ENCODE assay signal across 8 mouse cellular contexts in genomic region chr4:43561997-43562768, GRCm38 (mm10). TPM values are rescaled to one million over a fixed set of nuclear protein-coding genes. Genes with fewer than 3 reads are reported as not detected.
A peak's percentile ranks its signal among the peaks of the same experiment; 100 is the strongest.
DNase-seq lines count a peak whose midpoint lies in the region; ATAC-seq and TF ChIP-seq lines count a peak whose summit lies in the region.

Creb3 (plus strand) TSS chr4:43562332.
Tln1 (minus strand) TSS chr4:43562691.

- peak within 1 kb of the TSS; percentile 62 for H3K4me3 ChIP-seq in embryonic facial prominence, embryonic 13.5 days
- peak within 1 kb of the TSS; percentile 90 for H3K4me3 ChIP-seq in kidney, adult 2 months (ENCODE audit: insufficient read depth, low read depth, low read length)
- peak within 1 kb of the TSS; percentile 92 for H3K4me3 ChIP-seq in limb, embryonic 12.5 days (replicated peaks)
- H3K4me3 ChIP-seq in midbrain, embryonic 15.5 days = peak within 1 kb of the TSS; percentile 90
- H3K4me3 ChIP-seq in spleen, adult 2 months (ENCODE audit: extremely low read depth, insufficient read depth, insufficient read length) = peak within 1 kb of the TSS; percentile 85

- H3K36me3 ChIP-seq in embryonic facial prominence, embryonic 13.5 days = peaks cover 31% of the 10 kb centered on the region
- no peaks in the 10 kb centered on the region; the same call in 1 of the 2 replicates for H3K36me3 ChIP-seq in kidney, adult 2 months (ENCODE audit: control insufficient read depth, insufficient read depth, low read length)
- H3K36me3 ChIP-seq in limb, embryonic 12.5 days = peaks cover 32% of the 10 kb centered on the region
- peaks cover 25% of the 10 kb centered on the region for H3K36me3 ChIP-seq in midbrain, embryonic 15.5 days (replicated peaks)
- H3K36me3 ChIP-seq in spleen, adult 2 months (ENCODE audit: control insufficient read depth, insufficient read depth, low read length) = peaks cover 18% of the 10 kb centered on the region

- no peaks in the 10 kb centered on the region for H3K9me3 ChIP-seq in embryonic facial prominence, embryonic 13.5 days
- no peaks in the 10 kb centered on the region for H3K9me3 ChIP-seq in limb, embryonic 12.5 days
- no peaks in the 10 kb centered on the region for H3K9me3 ChIP-seq in midbrain, embryonic 15.5 days

- ATAC-seq in embryonic facial prominence, embryonic 13.5 days (ENCODE audit: insufficient number of reproducible peaks, insufficient read depth, low FRiP score, low TSS enrichment, low read depth) = peak; percentile 91
- peak; percentile 93 for ATAC-seq in limb, embryonic 12.5 days (ENCODE audit: insufficient number of reproducible peaks, insufficient read depth, low FRiP score, low TSS enrichment, low read depth)
- ATAC-seq in midbrain, embryonic 15.5 days (replicated peaks) = peak; percentile 96

- H3K4me1 ChIP-seq in embryonic facial prominence, embryonic 13.5 days = peaks cover 54% of the 10 kb centered on the region
- peaks cover 34% of the 10 kb centered on the region for H3K4me1 ChIP-seq in kidney, adult 2 months (ENCODE audit: control insufficient read depth, insufficient read depth, low read length)
- H3K4me1 ChIP-seq in limb, embryonic 12.5 days (replicated peaks) = peaks cover 50% of the 10 kb centered on the region
- peaks cover 44% of the 10 kb centered on the region for H3K4me1 ChIP-seq in midbrain, embryonic 15.5 days
- peaks cover 25% of the 10 kb centered on the region; the same call in 1 of the 2 replicates for H3K4me1 ChIP-seq in spleen, adult 2 months (ENCODE audit: control insufficient read depth, insufficient read depth, insufficient read length)

- H3K27ac ChIP-seq in embryonic facial prominence, embryonic 13.5 days = peak within 1 kb of the TSS; percentile 96
- H3K27ac ChIP-seq in kidney, adult 2 months (ENCODE audit: insufficient read depth, low read depth, low read length) = peak within 1 kb of the TSS; percentile 97
- peak within 1 kb of the TSS; percentile 98 for H3K27ac ChIP-seq in limb, embryonic 12.5 days
- peak within 1 kb of the TSS; percentile 97 for H3K27ac ChIP-seq in midbrain, embryonic 15.5 days
- H3K27ac ChIP-seq in spleen, adult 2 months (ENCODE audit: insufficient read depth, low read length) = peak within 1 kb of the TSS; percentile 91

- WGBS in embryonic facial prominence, embryonic 13.5 days = under 1% methylated on average over 62 of the region's 62 CpGs
- WGBS in kidney, adult 2 months = under 1% methylated on average over 62 of the region's 62 CpGs
- under 1% methylated on average over 62 of the region's 62 CpGs for WGBS in limb, embryonic 12.5 days
- WGBS in midbrain, embryonic 15.5 days = under 1% methylated on average over 62 of the region's 62 CpGs
- under 1% methylated on average over 62 of the region's 62 CpGs for WGBS in spleen, adult 2 months

- no peaks in the 10 kb centered on the region for H3K27me3 ChIP-seq in embryonic facial prominence, embryonic 13.5 days
- no peaks in the 10 kb centered on the region for H3K27me3 ChIP-seq in kidney, adult 2 months (replicated peaks; ENCODE audit: control insufficient read depth, insufficient read depth, low read length)
- no peaks in the 10 kb centered on the region for H3K27me3 ChIP-seq in limb, embryonic 12.5 days
- H3K27me3 ChIP-seq in midbrain, embryonic 15.5 days (replicated peaks) = no peaks in the 10 kb centered on the region
- no peaks in the 10 kb centered on the region for H3K27me3 ChIP-seq in spleen, adult 2 months (ENCODE audit: control insufficient read depth, insufficient read depth, low read length)

- peak; percentile 40 for TF ChIP-seq POLR2A in kidney, adult 2 months (IDR thresholded peaks at IDR 0.05; ENCODE audit: low read depth, low read length)
- TF ChIP-seq POLR2A in spleen, adult 2 months (IDR thresholded peaks at IDR 0.05; ENCODE audit: low read depth, low read length) = peak; percentile 24

- H3K9ac ChIP-seq in embryonic facial prominence, embryonic 13.5 days = peak within 1 kb of the TSS; percentile 87
- H3K9ac ChIP-seq in limb, embryonic 12.5 days (replicated peaks) = peak within 1 kb of the TSS; percentile 92
- peak within 1 kb of the TSS; percentile 93 for H3K9ac ChIP-seq in midbrain, embryonic 15.5 days

- peak within 1 kb of the TSS; percentile 88 for H3K4me2 ChIP-seq in embryonic facial prominence, embryonic 13.5 days
- H3K4me2 ChIP-seq in limb, embryonic 12.5 days = peak within 1 kb of the TSS; percentile 86
- peak within 1 kb of the TSS; percentile 93 for H3K4me2 ChIP-seq in midbrain, embryonic 15.5 days

- peak; percentile 97 for DNase-seq in 3134 (ENCODE audit: extremely low read depth, insufficient read length, low spot score)
- DNase-seq in adrenal gland, postnatal 36 days = peak; percentile 95
- peak; percentile 97 to 98 for DNase-seq in heart, adult 18-20 months
- DNase-seq in kidney, adult 2 months = peak; percentile 99
- peak; percentile 91 to 92 for DNase-seq in spleen, adult 2 months (ENCODE audit: low read depth in 1 of 2, low spot score in 2 of 2)

- TF ChIP-seq CTCF in kidney, adult 2 months (conservative IDR thresholded peaks at IDR 0.05; ENCODE audit: insufficient read depth, insufficient read length, low read depth, low read length) = no peak
- TF ChIP-seq CTCF in spleen, adult 2 months (IDR thresholded peaks at IDR 0.05; ENCODE audit: extremely low read depth, insufficient read depth, insufficient read length, insufficient replicate concordance) = no peak

RNA-seq across cellular contexts. Expression of gene Creb3, which starts in this region (rescaled TPM):
- 100 to 1,000 TPM; 117 to 170 TPM for total RNA-seq in adrenal gland, postnatal 36 days (2021)
- 48.9 and 54.9 TPM in 2 replicates for polyA plus RNA-seq in embryonic facial prominence, embryonic 13.5 days (2015; fragmentation: Nextera tagmentation; extraction: Ambion mirVana)
- 10 to 100 TPM; 38.4 to 52.4 TPM for total RNA-seq in heart, adult 18-20 months (2021)
- 58.2 and 74.5 TPM in 2 replicates for polyA plus RNA-seq in kidney, adult 2 months (2012; rRNA removed)
- 42.0 and 44.5 TPM in 2 replicates for polyA plus RNA-seq in limb, embryonic 12.5 days (2016; fragmentation: Nextera tagmentation; extraction: Ambion mirVana)
- 82.7 and 94.0 TPM in 2 replicates for polyA plus RNA-seq in midbrain, embryonic 15.5 days (2015; fragmentation: Nextera tagmentation; extraction: Ambion mirVana)
- 48.8 and 54.0 TPM in 2 replicates for polyA plus RNA-seq in spleen, adult 2 months (2012; rRNA removed)

RNA-seq across cellular contexts. Expression of gene Tln1, which starts in this region (rescaled TPM):
- total RNA-seq in adrenal gland, postnatal 36 days (2021) = 100 to 1,000 TPM; 241 to 244 TPM
- polyA plus RNA-seq in embryonic facial prominence, embryonic 13.5 days (2015; fragmentation: Nextera tagmentation; extraction: Ambion mirVana) = 69.5 and 75.0 TPM in 2 replicates
- 100 to 1,000 TPM in 1 of 2 experiments, 10 to 100 TPM in 1; 98.2 to 111 TPM for total RNA-seq in heart, adult 18-20 months (2021)
- 92.1 and 106 TPM in 2 replicates for polyA plus RNA-seq in kidney, adult 2 months (2012; rRNA removed)
- polyA plus RNA-seq in limb, embryonic 12.5 days (2016; fragmentation: Nextera tagmentation; extraction: Ambion mirVana) = 62.2 and 67.4 TPM in 2 replicates
- 58.8 and 61.0 TPM in 2 replicates for polyA plus RNA-seq in midbrain, embryonic 15.5 days (2015; fragmentation: Nextera tagmentation; extraction: Ambion mirVana)
- 163 and 208 TPM in 2 replicates for polyA plus RNA-seq in spleen, adult 2 months (2012; rRNA removed)

Comparison
In these comparisons a context has a peak if more than half of its experiments do, and no peak if none do; other contexts are left out.
1. Peak in every context shown above with its lines: DNase-seq, ATAC-seq, H3K4me3 ChIP-seq and H3K27ac ChIP-seq.